Mouse (Mus musculus) myocyte (in vitro differentiated cells): ENCODE measurements around the gene Ehmt2. TPM values are rescaled to one million over a fixed set of nuclear protein-coding genes. Genes with fewer than 3 reads are reported as not detected.

Experiments
- H3K27me3 ChIP-seq: one replicate; pipeline ENCODE4 v1.6.1; 2011; ENCODE audit not compliant: control insufficient read depth, insufficient read depth, insufficient read length
- H3K36me3 ChIP-seq: one replicate; pipeline ENCODE4 v1.6.1; 2011; ENCODE audit not compliant: control insufficient read depth, insufficient read depth
- H3K4me2 ChIP-seq: one replicate; pipeline ENCODE4 v1.6.1; 2011; ENCODE audit warnings: low read depth, control low read depth
- H3K4me3 ChIP-seq: one replicate; pipeline ENCODE4 v1.5.1; 2011; ENCODE audit warnings: mild to moderate bottlenecking, control low read depth, moderate library complexity
- H3K79me2 ChIP-seq: one replicate; pipeline ENCODE4 v1.6.1; 2011; ENCODE audit not compliant: control insufficient read depth, insufficient read depth
- H3ac ChIP-seq: one replicate; pipeline ENCODE4 v1.6.1; 2011; ENCODE audit not compliant: control insufficient read depth, insufficient read length
- CEBPB ChIP-seq: IDR thresholded peaks from 2 replicates; pipeline ENCODE4 v1.6.1; 2011; ENCODE audit warnings: mild to moderate bottlenecking, moderate library complexity; ENCODE audit not compliant: poor library complexity, insufficient read depth, severe bottlenecking
- E2F4 ChIP-seq: IDR thresholded peaks from one replicate; pipeline ENCODE4 v1.6.1; 2011; ENCODE audit warnings: mild to moderate bottlenecking, control low read depth, moderate library complexity; ENCODE audit not compliant: insufficient read depth
- MAX ChIP-seq: IDR thresholded peaks from one replicate; pipeline ENCODE4 v1.6.1; 2011; ENCODE audit warnings: low read depth, mild to moderate bottlenecking, control low read depth
- MYOD1 ChIP-seq, 3 experiments: IDR thresholded peaks; one replicate each; pipeline ENCODE4 v1.6.1; 2011; ENCODE audit warnings: control low read depth in 2 of 3, low read depth in 2 of 3, mild to moderate bottlenecking in 2 of 3, moderate library complexity in 1 of 3; ENCODE audit not compliant: insufficient read length in 2 of 3, control insufficient read depth in 1 of 3
- MYOG ChIP-seq, 3 experiments: IDR thresholded peaks; one replicate each; pipeline ENCODE4 v1.6.1; 2011; ENCODE audit warnings: control low read depth in 2 of 3, low read depth in 2 of 3, mild to moderate bottlenecking in 2 of 3; ENCODE audit not compliant: insufficient read length in 2 of 3, control insufficient read depth in 1 of 3, insufficient read depth in 1 of 3
- POLR2A ChIP-seq: IDR thresholded peaks from one replicate; pipeline ENCODE4 v1.6.1; 2011; ENCODE audit warnings: low read depth, mild to moderate bottlenecking, control low read depth, moderate library complexity; ENCODE audit not compliant: insufficient read length
- POLR2AphosphoS2 ChIP-seq: IDR thresholded peaks from one replicate; pipeline ENCODE4 v1.6.1; 2011; ENCODE audit warnings: low read depth, control low read depth; ENCODE audit not compliant: insufficient read length
- REST ChIP-seq: IDR thresholded peaks from one replicate; pipeline ENCODE4 v1.6.1; 2011; ENCODE audit warnings: mild to moderate bottlenecking, control low read depth, moderate library complexity; ENCODE audit not compliant: insufficient read depth, insufficient read length
- SRF ChIP-seq: IDR thresholded peaks from one replicate; pipeline ENCODE4 v1.6.1; 2011; ENCODE audit warnings: low read depth; ENCODE audit not compliant: control insufficient read depth, insufficient read length
- TCF12 ChIP-seq: IDR thresholded peaks from one replicate; pipeline ENCODE4 v1.6.1; 2011; ENCODE audit warnings: mild to moderate bottlenecking, control low read depth; ENCODE audit not compliant: poor library complexity, insufficient read depth, severe bottlenecking
- TCF3 ChIP-seq: IDR thresholded peaks from one replicate; pipeline ENCODE4 v1.6.1; 2011; ENCODE audit warnings: low read depth, control low read depth; ENCODE audit not compliant: insufficient read length
- USF1 ChIP-seq: IDR thresholded peaks from one replicate; pipeline ENCODE4 v1.6.1; 2011; ENCODE audit warnings: low read depth, mild to moderate bottlenecking, control low read depth, moderate library complexity
- polyA plus RNA-seq: library from polyadenylated mRNA; unstranded; fragments of >200 nt; fragmentation: generic; extraction: Trizol; gene quantifications from one replicate; pipeline ENCODE4 v1.2.1, GENCODE M21; 2012; ENCODE audit warnings: missing spikeins

Ehmt2 gene
- 94.5 TPM for polyA plus RNA-seq

DNA sequence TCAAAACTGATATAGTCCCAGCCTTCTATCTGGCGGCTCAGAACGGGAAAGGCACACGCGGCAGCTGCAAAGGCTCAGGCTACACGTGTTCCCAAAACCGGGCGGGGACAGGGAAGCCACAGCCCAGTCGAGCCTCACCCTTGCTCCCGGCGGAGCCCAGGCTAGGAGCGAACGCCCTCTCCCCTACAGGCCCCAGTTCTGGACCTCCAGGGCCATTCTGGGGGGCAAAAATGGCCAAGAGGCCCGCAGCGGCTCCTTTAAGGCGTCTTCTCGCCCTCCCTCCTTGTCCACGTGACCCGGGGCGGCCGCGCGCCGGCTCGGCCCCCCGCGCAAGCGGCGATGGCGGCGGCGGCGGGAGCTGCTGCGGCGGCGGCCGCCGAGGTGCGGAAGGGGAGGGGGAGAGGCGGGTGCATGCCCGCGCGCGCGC is at the start of gene Ehmt2, which contains the start of gene C2:
TSS of gene Ehmt2 (plus strand) at position 310 of the 427 bp plus-strand sequence.
TSS of gene C2 (minus strand) at position 106 of the 427 bp plus-strand sequence.
- Histone ChIP-seq H3K79me2 (peaks cover 28% of the 10 kb centered on the region), H3ac (peak within 1 kb of the TSS; percentile 75), H3K27me3 (no peaks in the 10 kb centered on the region), H3K36me3 (peaks cover 4% of the 10 kb centered on the region), H3K4me3 (peak within 1 kb of the TSS; percentile 91), H3K4me2 (peak within 1 kb of the TSS; percentile 98)
- TF ChIP-seq CEBPB (no peak), REST (no peak), MYOD1 (IDR thresholded peaks at IDR 0.05; ENCODE audit: control insufficient read depth in 1 of 3, insufficient read length in 2 of 3, low read depth in 2 of 3) (peak; percentile 1 to 84 (median 78)), TCF12 (peak; percentile 5), TCF3 (no peak), USF1 (peak; percentile 77), MAX (peak; percentile 51), SRF (no peak), POLR2AphosphoS2 (peak; percentile 92), MYOG (IDR thresholded peaks at IDR 0.05; ENCODE audit: control insufficient read depth in 1 of 3, insufficient read depth in 1 of 3, insufficient read length in 2 of 3, low read depth in 2 of 3) (peak; percentile 57 to 89 (median 69)), POLR2A (peak; percentile 79), E2F4 (no peak)

DNA sequence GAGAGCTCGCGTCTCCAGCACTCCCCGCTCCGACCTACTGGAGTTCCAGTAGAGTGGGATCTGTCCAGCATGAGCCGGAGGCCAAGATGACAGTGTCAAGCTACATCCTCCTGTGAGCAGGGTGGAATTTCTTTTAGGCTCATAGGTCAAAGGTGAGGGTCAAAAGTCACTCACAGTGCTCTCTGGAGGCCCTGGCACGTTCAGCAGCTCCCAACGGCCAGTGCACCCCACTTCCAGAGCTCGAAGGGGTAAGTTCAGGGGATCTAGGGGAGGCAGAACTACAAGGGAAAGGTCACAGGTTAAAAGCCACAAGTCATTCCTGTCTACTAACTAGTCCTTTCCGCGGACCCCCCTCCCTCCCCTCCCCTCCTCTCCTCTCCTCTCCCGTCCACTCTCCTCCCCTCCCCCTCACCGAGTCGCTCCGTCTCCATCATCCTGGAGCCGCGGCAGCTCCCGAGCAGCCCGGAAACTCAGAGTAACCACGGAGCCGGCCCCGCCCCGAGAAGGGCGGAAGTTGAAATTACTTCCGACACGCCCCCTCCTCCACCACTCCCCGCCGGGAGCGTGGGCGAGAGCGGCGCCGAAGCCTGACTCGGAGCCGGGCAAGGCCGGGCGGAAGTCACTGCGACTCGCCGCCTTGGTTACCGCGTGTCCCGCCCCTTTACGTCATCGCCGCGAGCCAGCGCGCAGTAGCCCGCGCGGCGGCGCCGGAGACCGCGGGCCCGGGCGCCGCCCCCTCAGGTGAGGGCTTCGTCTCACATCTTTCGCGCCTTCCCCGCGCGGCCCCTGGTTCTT is 48.4 kb upstream of the Ehmt2 start, which contains the start of the genes Skiv2l and Nelfe:
TSS of gene Skiv2l (minus strand) at position 489 of the 795 bp plus-strand sequence.
TSS of gene Nelfe (plus strand) at position 670 of the 795 bp plus-strand sequence.
- Histone ChIP-seq H3K27me3 (no peaks in the 10 kb centered on the region), H3K36me3 (peaks cover 5% of the 10 kb centered on the region)
- TF ChIP-seq MYOD1 (IDR thresholded peaks at IDR 0.05; ENCODE audit: control insufficient read depth in 1 of 3, insufficient read length in 2 of 3, low read depth in 2 of 3) (peak in 1 of 3 experiments; percentile 26), MYOG (IDR thresholded peaks at IDR 0.05; ENCODE audit: control insufficient read depth in 1 of 3, insufficient read depth in 1 of 3, insufficient read length in 2 of 3, low read depth in 2 of 3) (peak in 1 of 3 experiments; percentile 3), MAX (no peak), USF1 (no peak), TCF12 (no peak), REST (peak; percentile 38), POLR2AphosphoS2 (no peak), POLR2A (peak; percentile 58), E2F4 (peak; percentile 29), TCF3 (no peak), CEBPB (no peak), SRF (peak; percentile 87)

DNA sequence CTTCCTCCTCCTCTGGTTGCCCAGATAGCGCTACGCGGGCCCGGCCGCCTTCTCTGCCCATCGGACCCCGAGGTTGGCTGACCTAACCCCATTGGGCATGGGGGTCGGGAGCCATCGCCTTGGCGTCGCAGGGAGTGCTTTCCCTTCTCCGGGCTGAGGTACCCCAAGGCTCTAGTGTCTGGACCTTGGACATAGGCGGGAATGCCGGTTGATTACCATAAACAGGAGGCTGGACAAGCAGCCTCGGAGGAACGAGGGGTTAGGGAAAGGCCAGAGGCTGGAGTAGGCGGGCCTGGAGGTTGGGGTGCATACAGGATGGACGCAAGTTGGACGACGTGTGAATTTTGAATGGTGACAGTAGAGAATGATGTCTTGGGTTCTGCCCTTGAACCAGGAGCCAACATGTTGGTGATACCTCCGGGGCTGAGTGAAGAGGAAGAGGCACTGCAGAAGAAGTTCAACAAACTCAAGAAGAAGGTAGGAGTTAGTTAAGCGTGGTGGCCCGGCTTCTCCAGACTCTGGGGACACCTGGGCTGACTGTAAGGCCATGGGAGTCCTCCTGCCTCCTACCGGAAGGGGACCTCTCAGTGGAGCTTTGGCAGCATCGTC is 47.6 kb upstream of the Ehmt2 start:
- Histone ChIP-seq H3ac (peak overlapping the region; percentile 17), H3K4me2 (peak overlapping the region; percentile 91), H3K36me3 (peaks cover 5% of the 10 kb centered on the region), H3K79me2 (peaks cover 12% of the 10 kb centered on the region), H3K4me3 (peak overlapping the region; percentile 79), H3K27me3 (no peaks in the 10 kb centered on the region)
- TF ChIP-seq E2F4 (no peak), USF1 (no peak), POLR2AphosphoS2 (no peak), POLR2A (no peak)

More for the DNA sequence above, 48.4 kb upstream of the Ehmt2 start, which contains the start of the genes Skiv2l and Nelfe:
- Histone ChIP-seq H3ac (peak within 1 kb of the TSS; percentile 17), H3K4me2 (peak within 1 kb of the TSS; percentile 91), H3K4me3 (peak within 1 kb of the TSS; percentile 79), H3K79me2 (peaks cover 12% of the 10 kb centered on the region)

DNA sequence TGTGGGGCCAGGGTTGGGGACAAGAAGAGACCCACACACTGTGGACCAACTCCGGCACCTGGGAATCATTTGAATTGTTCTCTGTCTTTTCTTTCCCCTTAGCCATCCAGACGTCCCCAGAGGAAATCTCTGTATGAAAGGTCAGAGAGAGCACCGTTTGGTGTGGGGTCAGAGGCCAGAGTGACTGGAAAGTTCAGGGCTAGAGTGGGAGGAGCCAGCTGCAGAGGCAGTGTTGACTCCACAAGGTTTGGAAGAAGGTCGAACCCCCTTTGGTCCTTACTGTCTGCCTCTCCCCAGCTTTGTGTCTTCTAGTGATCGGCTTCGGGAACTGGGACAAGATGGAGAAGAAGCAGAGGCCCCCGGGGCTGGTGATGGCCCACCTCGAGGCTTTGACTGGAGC is 44.8 kb upstream of the Ehmt2 start:
- no peak overlapping the region for H3ac ChIP-seq
- H3K4me2 ChIP-seq: no peak overlapping the region
- no peaks in the 10 kb centered on the region for H3K27me3 ChIP-seq
- H3K79me2 ChIP-seq: peaks cover 12% of the 10 kb centered on the region
- H3K36me3 ChIP-seq: peaks cover 7% of the 10 kb centered on the region
- TF ChIP-seq USF1: no peak
- TF ChIP-seq TCF12: no peak
- TF ChIP-seq POLR2AphosphoS2: no peak
- TF ChIP-seq TCF3: no peak
- no peak for TF ChIP-seq MYOG (IDR thresholded peaks at IDR 0.05; ENCODE audit: control insufficient read depth in 1 of 3, insufficient read depth in 1 of 3, insufficient read length in 2 of 3, low read depth in 2 of 3)
- H3K4me3 ChIP-seq: no peak overlapping the region

DNA sequence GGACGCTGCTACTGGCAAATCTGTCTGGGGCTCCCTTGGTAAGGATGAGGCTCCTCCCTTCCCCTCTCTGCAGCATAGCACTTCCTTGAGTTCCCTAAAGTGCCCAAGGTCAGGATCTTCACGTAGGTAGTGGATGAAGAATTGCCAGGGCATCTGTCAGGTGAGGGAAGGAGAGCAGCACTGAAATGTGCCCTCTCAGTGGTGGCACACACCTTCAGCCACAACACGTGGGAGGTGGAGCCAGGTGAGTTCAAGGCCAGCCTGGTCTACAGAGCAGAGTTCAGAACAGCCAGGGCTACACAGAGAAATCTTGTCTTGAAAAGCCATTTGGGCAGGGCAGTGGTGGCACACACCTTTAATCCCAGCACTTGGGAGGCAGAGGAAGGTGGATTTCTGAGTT is 43.5 kb upstream of the Ehmt2 start:
- Histone ChIP-seq H3K36me3 (peaks cover 7% of the 10 kb centered on the region), H3K27me3 (no peaks in the 10 kb centered on the region), H3K4me3 (no peak overlapping the region), H3ac (no peak overlapping the region), H3K79me2 (peaks cover 12% of the 10 kb centered on the region), H3K4me2 (no peak overlapping the region)
- TF ChIP-seq TCF12 (no peak), TCF3 (no peak), USF1 (no peak), MYOD1 (IDR thresholded peaks at IDR 0.05; ENCODE audit: control insufficient read depth in 1 of 3, insufficient read length in 2 of 3, low read depth in 2 of 3) (no peak), E2F4 (no peak), CEBPB (no peak), POLR2A (no peak), REST (no peak)
